In the genomic region with DNA sequence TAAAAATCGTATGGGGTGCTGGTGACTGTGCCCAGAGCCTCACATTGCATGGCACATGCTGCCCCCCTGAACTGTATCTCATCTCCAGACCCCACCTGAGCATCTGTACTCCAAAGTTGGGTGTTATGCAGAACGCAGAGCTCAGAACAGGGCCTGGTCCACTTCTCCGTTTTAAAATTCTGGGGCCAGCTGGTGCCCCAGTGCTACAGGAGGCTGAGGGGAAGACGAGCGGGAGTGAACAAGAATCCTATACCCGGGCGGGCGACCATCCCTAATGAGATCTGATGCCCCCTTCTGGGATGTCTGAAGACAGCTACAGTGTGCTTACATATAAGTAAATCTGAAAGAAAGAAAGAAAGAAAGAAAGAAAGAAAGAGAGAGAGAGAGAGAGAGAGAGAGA, we compare ENCODE assay signal across 30 mouse cellular contexts. TPM values are rescaled to one million over a fixed set of nuclear protein-coding genes. Genes with fewer than 3 reads are reported as not detected.
DNase-seq lines count a peak whose midpoint lies in the region; TF ChIP-seq lines count a peak whose summit lies in the region.
"Had no signal": no experiment of that assay in that cellular context is flagged by ENCODE, and none has a peak within 500 bp of the region (broad histone marks: within the 10 kb centered on the region; RNA-seq: fewer than 3 reads in every experiment).

No protein-coding gene starts in this region.

- TF ChIP-seq EP300 in heart, adult 2 months (IDR thresholded peaks at IDR 0.05; ENCODE audit: insufficient read depth, low read depth, low read length) = no peak

- no peaks in the 10 kb centered on the region for H3K79me2 ChIP-seq in heart, adult 2 months (replicated peaks; ENCODE audit: control insufficient read depth, insufficient read depth, low read length)

- DNase-seq in cerebellum, postnatal 10 days = peak; percentile 45 to 47
- no peak for DNase-seq in cerebellum, postnatal 4 days (ENCODE audit: low spot score in 2 of 2)
- DNase-seq in heart, adult 2 months = no peak
- no peak for DNase-seq in heart, adult 9 months (ENCODE audit: low spot score in 2 of 2)
- no peak for DNase-seq in layer of hippocampus, adult 2 months (ENCODE audit: low spot score in 2 of 2)
- DNase-seq in layer of hippocampus, adult 18-20 months (ENCODE audit: low spot score in 2 of 2) = no peak
- peak; percentile 52 for DNase-seq in thymus, postnatal 25 days
- no peak for DNase-seq in thymus, postnatal 10 days (ENCODE audit: low spot score in 2 of 2)
- DNase-seq: adrenal gland, adult 8-10 months; adrenal gland, postnatal 25 days; cerebellum, adult 11-12 months; cerebellum, adult 8-10 months; cerebellum, postnatal 14 days; forebrain, postnatal 0 days; gastrocnemius, postnatal 36 days; heart, postnatal 14 days had no signal

- no peak overlapping the region for H3K4me3 ChIP-seq in heart, adult 2 months
- H3K4me3 ChIP-seq in layer of hippocampus, adult 2 months = no peak overlapping the region
- H3K4me3 ChIP-seq: embryonic facial prominence, embryonic 12.5 days; embryonic facial prominence, embryonic 15.5 days; heart, embryonic 10.5 days; heart, embryonic 13.5 days; hindbrain, embryonic 12.5 days; hindbrain, embryonic 15.5 days had no signal

- H3K27me3 ChIP-seq in heart, adult 2 months (ENCODE audit: control insufficient read depth, insufficient read depth, low read length) = no peaks in the 10 kb centered on the region
- H3K27me3 ChIP-seq: embryonic facial prominence, embryonic 12.5 days; embryonic facial prominence, embryonic 15.5 days; hindbrain, embryonic 12.5 days; hindbrain, embryonic 15.5 days had no signal

- TF ChIP-seq POLR2A in heart, adult 2 months (IDR thresholded peaks at IDR 0.05; ENCODE audit: insufficient read depth, low read depth, low read length) = no peak

- H3K36me3 ChIP-seq in heart, adult 2 months (ENCODE audit: control insufficient read depth, insufficient read depth, low read length) = no peaks in the 10 kb centered on the region
- H3K36me3 ChIP-seq: embryonic facial prominence, embryonic 12.5 days; embryonic facial prominence, embryonic 15.5 days; heart, embryonic 10.5 days; heart, embryonic 13.5 days; hindbrain, embryonic 12.5 days; hindbrain, embryonic 15.5 days had no signal

- peak; percentile 34 for TF ChIP-seq CTCF in heart, adult 2 months (IDR thresholded peaks at IDR 0.05)
- peak; percentile 41 for TF ChIP-seq CTCF in layer of hippocampus, adult 2 months (conservative IDR thresholded peaks at IDR 0.05)

- no peak overlapping the region for H3K9ac ChIP-seq in heart, adult 2 months (ENCODE audit: low read depth, low read length)
- H3K9ac ChIP-seq: embryonic facial prominence, embryonic 12.5 days; embryonic facial prominence, embryonic 15.5 days; forebrain, postnatal 0 days; heart, embryonic 13.5 days; hindbrain, embryonic 12.5 days; hindbrain, embryonic 15.5 days had no signal

- intact Hi-C loops in heart, adult 2 months (cut with DNase I) = no loop called here

- H3K27ac ChIP-seq in heart, adult 2 months = no peak overlapping the region
- H3K27ac ChIP-seq in layer of hippocampus, adult 2 months = no peak overlapping the region
- H3K27ac ChIP-seq: embryonic facial prominence, embryonic 12.5 days; embryonic facial prominence, embryonic 15.5 days; heart, embryonic 10.5 days; heart, embryonic 13.5 days; hindbrain, embryonic 12.5 days; hindbrain, embryonic 15.5 days had no signal

- no peaks in the 10 kb centered on the region for H3K4me1 ChIP-seq in heart, adult 2 months (ENCODE audit: control insufficient read depth, insufficient read depth, low read length)
- H3K4me1 ChIP-seq: embryonic facial prominence, embryonic 12.5 days; hindbrain, embryonic 15.5 days had no signal

- 40% methylated on average over 8 of the region's 8 CpGs for WGBS in heart, adult 2 months

RNA-seq across cellular contexts. Expression of gene Slc16a5, which starts 1.3 kb away (rescaled TPM):
- not detected for total RNA-seq in heart, adult 2 months (2021)
- polyA plus RNA-seq in heart, adult 2 months (2012; rRNA removed) = 0.06 and 0.18 TPM in 2 replicates
- not detected for total RNA-seq in layer of hippocampus, adult 2 months (2021)
- total RNA-seq in layer of hippocampus, adult 18-20 months (2021) = not detected
- total RNA-seq: adrenal gland, postnatal 25 days; common myeloid progenitor, adult 5-6 weeks; forebrain, postnatal 0 days; gastrocnemius, adult 8-10 months; granulocyte monocyte progenitor cell, adult 5-6 weeks; hematopoietic stem cell, adult 5-6 weeks had no signal
- polyA plus RNA-seq: brain, embryonic 14.5 days; forebrain, embryonic 14.5 days; frontal cortex, adult 2 months; hindbrain, embryonic 12.5 days had no signal

RNA-seq across cellular contexts. Expression of gene Armc7, which starts 14.5 kb away (rescaled TPM):
- 1 to 10 TPM; 1.9 to 2.7 TPM for total RNA-seq in heart, adult 2 months (2021)
- polyA plus RNA-seq in heart, adult 2 months (2012; rRNA removed) = 2.3 and 3.3 TPM in 2 replicates
- total RNA-seq in layer of hippocampus, adult 2 months (2021) = 10 to 100 TPM; 10.4 to 10.9 TPM
- 10 to 100 TPM; 11.4 to 13.8 TPM for total RNA-seq in layer of hippocampus, adult 18-20 months (2021)

RNA-seq across cellular contexts. Expression of gene Trim80, which starts 20.6 kb away (rescaled TPM):
- under 1 TPM in 1 of 2 experiments, not detected in 1; 0.13 TPM for total RNA-seq in heart, adult 2 months (2021)
- polyA plus RNA-seq in heart, adult 2 months (2012; rRNA removed) = 0.33 TPM in 1 of 2 replicates, not detected in the other
- not detected for total RNA-seq in layer of hippocampus, adult 2 months (2021)
- not detected for total RNA-seq in layer of hippocampus, adult 18-20 months (2021)
- total RNA-seq: adrenal gland, adult 8-10 months; common myeloid progenitor, adult 5-6 weeks; forebrain, postnatal 0 days; gastrocnemius, adult 8-10 months; gastrocnemius, postnatal 36 days; granulocyte monocyte progenitor cell, adult 5-6 weeks; hematopoietic stem cell, adult 5-6 weeks had no signal
- polyA plus RNA-seq: activated CD4-positive, CD25-positive, alpha-beta regulatory T cell, adult 4 months; embryonic facial prominence, embryonic 12.5 days; embryonic facial prominence, embryonic 15.5 days; forebrain, embryonic 14.5 days; forebrain, postnatal 0 days; hindbrain, embryonic 12.5 days; hindbrain, embryonic 15.5 days had no signal

RNA-seq across cellular contexts. Expression of gene Nt5c, which starts 30.7 kb away (rescaled TPM):
- total RNA-seq in heart, adult 2 months (2021) = 10 to 100 TPM; 10.9 to 12.9 TPM
- polyA plus RNA-seq in heart, adult 2 months (2012; rRNA removed) = 11.7 and 12.4 TPM in 2 replicates
- 10 to 100 TPM; 64.3 to 65.5 TPM for total RNA-seq in layer of hippocampus, adult 2 months (2021)
- 10 to 100 TPM; 66.5 to 66.8 TPM for total RNA-seq in layer of hippocampus, adult 18-20 months (2021)

RNA-seq across cellular contexts. Expression of gene Kctd2, which starts 41.0 kb away (rescaled TPM):
- total RNA-seq in heart, adult 2 months (2021) = 10 to 100 TPM; 26.6 to 30.0 TPM
- polyA plus RNA-seq in heart, adult 2 months (2012; rRNA removed) = 22.9 and 31.9 TPM in 2 replicates
- total RNA-seq in layer of hippocampus, adult 2 months (2021) = 10 to 100 TPM; 74.5 to 74.6 TPM
- total RNA-seq in layer of hippocampus, adult 18-20 months (2021) = 10 to 100 TPM; 81.5 to 82.2 TPM

Comparison
In these comparisons a context has a peak if more than half of its experiments do, and no peak if none do; other contexts are left out.
1. DNase-seq: peak in cerebellum, postnatal 10 days (2 of 2) and thymus, postnatal 25 days (single experiment); none in cerebellum, postnatal 4 days (0 of 2), heart, adult 2 months (0 of 2), heart, adult 9 months (0 of 2), layer of hippocampus, adult 2 months (0 of 2), layer of hippocampus, adult 18-20 months (0 of 2) and thymus, postnatal 10 days (0 of 2).